Mouse (Mus musculus) left cerebral cortex, adult 9 months (tissue): ENCODE data around the gene Ptpn7.
"Not testable (repeated sequence)": the region's sequence is repeated elsewhere in the genome, so short reads cannot be mapped to it uniquely, and the experiment has no call there.

ENCODE experiments used
- DNase-seq, 2 experiments: peaks; one replicate each; pipeline ENCODE4 v3.0.0; 2022; ENCODE audit warnings: low spot score in 2 of 2

Ptpn7 gene

DNA sequence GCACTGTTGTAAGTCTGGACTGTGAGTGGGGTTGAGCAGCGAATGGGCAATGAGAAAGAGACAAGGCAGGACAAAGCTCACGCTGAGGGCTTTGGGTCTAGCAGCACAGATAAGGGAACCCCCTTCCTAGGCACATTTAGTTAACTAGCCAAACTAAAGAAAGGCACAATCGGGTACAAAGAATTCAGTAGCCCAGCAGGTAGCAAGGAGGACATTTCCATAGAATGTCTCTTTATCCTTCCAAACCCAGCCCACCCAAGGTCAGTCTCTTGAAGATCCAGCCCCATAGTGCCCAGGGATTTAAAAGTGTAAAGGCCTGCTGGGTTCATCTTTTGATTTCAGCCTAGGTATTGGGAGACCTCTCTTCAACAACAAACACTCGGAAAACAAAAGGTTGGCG is 53.4 kb downstream of the Ptpn7 start:
- DNase-seq: no peak

DNA sequence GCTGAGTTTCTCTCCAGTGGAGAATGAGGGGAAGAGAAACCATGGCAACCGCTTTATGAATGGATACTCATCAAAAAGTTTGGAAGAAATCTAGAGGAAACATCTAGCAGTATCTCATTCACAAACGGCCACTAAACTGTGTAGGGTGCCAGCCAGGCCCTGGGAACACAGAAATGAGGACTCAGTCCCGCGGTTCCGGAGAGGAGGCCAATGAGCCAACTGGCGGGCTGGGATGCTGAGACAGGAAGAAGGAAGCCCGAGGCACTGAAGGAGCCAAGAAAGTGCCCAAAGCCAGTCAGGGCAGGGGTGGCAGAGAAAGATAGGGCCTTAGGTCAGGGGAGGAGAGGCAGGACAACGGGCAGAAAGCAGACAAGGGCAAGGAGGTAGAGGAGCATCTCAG is 53.9 kb downstream of the Ptpn7 start:
- no peak for DNase-seq

DNA sequence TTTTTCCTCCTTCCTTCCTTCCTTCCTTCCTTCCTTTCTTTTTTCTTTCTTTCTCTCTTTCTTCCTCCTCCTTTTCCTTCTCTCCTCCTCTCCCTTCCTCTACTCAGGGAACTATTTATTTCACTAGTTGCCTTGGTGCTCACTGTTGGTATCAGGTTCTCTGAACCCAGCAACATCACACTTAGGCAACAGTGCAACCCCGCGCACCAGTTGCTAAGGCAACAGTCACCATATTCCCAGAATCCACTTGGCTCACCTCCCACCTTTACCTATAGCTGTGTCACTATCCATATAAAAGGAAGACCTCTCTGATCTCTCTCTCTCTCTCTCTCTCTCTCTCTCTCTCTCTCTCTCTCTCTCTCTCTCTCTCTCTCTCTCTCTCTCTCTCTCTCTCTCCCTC is 54.5 kb downstream of the Ptpn7 start:
- not testable (repeated sequence) for DNase-seq

DNA sequence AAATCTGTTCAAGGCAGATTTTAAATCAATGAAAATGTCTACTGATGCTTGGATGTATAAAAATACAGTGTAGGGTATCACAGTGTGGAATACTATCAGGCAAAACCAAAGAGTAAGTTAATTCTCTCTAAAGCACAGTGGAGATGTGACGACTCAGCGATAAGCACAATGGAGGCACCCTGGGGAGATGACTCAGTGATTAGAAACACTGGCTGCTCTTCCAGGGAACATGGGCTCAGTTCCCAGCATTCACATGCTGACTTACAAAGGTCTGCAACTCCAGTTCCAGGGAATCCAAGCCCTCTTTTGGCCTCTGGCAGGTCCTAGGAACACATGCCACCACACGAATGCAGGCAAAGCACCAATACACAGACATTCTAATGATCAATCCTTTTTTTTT is 55.7 kb downstream of the Ptpn7 start:
- DNase-seq: no peak

DNA sequence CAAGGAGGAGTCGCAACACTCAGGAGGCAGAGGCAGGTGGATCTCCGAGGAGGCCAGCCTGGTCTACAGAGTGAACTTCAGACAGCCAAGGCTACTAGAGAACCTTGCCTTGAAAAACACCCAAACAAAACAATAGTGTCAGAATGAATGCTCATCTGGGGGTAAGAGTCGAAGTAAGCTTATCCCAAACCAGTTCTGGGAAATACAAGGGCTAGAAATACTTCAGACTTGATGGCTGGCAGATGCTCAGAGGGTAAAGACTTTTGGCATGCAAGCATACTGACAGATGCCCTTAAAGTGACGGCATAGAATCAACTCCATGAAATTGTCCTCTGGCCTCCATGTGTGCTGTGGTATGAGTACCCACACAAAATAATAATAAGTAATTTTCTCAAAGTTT is 56.7 kb downstream of the Ptpn7 start:
- DNase-seq: no peak

DNA sequence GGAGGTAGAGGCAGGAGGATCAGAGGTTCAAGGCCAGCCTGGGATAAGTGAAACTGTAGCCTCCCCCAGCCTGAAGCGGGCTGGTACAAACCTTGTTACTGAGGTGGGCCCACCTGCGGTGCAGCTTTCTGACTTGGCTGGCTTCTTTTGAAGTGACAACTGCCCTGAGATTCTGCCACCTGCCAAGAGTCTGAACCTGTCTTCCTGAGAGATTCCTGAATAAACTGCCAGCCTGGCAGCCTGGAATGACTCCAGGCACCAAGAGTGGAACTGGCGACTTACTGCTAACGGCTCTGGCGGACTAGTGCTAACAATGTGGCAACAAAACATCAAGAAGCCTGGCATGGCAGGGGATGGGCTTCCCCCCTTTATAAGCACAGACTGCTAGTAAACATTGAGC is 61.8 kb downstream of the Ptpn7 start:
- not testable (repeated sequence) for DNase-seq
